Mouse (Mus musculus): ENCODE measurements around the gene Otulinl.

The Otulinl gene

DNA sequence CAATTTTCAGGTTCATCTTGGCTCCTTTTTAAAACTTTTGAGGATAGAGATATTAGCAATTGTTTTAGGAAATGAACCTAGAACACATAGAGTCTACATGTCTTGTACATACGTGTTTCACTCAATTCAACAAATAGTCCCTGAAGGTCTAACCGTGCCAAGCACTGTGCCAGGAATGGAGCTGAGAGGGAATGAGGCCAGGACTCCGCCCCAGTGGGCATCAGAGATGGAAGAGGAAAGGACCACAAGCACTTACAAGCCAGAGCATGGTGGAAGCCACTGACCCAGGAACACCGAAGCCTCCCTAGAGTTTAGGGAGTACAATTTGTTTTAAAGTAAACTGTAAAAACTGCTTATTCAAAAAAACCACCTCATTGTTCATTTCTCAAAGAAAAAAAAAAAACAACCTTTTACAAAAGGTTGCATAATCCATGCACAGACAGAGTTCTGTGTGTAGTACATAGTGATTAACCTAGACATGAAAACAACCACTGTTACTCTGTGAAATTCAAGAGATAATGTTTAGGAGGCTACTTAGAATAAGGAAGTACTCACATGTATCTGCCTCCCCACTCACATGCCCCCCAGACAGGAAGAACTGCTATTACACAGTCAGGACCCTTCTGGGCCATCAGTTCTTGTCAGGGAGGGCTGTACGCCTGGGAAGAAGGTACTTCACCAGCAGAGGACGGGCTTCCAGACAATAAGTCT, 60.7 kb downstream of the Otulinl start:
- intact Hi-C loops (cut with DNase I), result no loop called here

DNA sequence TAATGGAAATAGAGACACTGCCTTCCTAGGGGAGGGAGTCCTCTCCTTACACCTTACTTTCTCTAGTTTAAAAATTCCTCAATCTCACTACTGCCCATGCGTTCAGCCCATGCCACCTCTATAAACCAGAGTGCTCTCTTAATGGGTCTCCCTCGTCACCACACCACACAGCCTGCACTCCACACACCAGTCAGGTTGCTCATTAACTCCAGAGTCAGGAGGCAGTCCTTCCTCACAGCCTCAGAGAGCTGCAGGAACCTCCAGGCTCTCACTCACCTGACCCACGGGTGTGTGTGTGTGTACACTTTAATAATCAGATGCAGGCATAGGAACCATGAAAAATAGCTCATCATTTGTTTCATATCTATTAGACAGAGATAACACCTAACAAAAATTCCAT, 61.7 kb downstream of the Otulinl start:
- intact Hi-C loops (cut with DNase I), result no loop called here

GRCm38 (mm10) chr15:27618778-27619533, 62.4 kb downstream of the Otulinl start:
- intact Hi-C loops (cut with DNase I), result no loop called here

- intact Hi-C loops (cut with DNase I), result no loop called here
Observed at GRCm38 (mm10) chr15:27617227-27617626, 64.2 kb downstream of the Otulinl start.

DNA sequence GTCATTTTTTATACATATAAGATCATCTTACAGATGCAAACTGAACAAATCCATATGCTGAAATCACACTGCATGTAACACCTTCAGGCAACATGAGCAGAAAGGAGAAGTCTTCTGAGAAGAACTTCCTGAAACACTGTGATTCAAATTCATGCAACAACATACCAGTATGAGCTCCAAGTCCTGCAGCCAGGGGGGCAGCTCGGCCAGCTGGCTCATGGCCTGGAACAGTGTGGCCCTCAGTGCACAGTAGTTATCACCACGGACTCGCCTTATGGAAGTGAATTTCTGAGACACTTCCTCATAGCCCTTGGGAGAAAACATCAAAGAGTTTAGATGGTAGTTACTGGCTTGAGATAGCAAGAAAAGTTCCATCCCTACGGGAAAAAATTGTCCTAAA, 65.2 kb downstream of the Otulinl start:
- intact Hi-C loops (cut with DNase I), result no loop called here

DNA sequence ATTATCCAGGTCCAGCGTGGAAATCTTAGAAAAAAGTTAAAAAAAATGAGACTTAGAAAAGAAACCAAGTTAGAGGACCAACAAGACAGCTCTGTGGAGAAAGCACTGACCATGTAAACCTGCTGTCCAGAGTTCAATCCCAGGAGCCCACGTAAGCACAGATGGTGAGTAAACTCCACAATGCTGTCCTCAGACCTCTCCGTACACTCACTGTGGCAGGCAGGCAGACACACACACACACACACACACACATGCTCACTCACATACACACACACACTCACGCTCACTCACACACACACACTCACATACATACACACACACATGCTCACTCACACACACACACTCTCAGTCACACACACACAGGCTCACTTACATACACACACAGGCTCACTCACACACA, 68.1 kb downstream of the Otulinl start:
- intact Hi-C loops (cut with DNase I), result no loop called here

DNA sequence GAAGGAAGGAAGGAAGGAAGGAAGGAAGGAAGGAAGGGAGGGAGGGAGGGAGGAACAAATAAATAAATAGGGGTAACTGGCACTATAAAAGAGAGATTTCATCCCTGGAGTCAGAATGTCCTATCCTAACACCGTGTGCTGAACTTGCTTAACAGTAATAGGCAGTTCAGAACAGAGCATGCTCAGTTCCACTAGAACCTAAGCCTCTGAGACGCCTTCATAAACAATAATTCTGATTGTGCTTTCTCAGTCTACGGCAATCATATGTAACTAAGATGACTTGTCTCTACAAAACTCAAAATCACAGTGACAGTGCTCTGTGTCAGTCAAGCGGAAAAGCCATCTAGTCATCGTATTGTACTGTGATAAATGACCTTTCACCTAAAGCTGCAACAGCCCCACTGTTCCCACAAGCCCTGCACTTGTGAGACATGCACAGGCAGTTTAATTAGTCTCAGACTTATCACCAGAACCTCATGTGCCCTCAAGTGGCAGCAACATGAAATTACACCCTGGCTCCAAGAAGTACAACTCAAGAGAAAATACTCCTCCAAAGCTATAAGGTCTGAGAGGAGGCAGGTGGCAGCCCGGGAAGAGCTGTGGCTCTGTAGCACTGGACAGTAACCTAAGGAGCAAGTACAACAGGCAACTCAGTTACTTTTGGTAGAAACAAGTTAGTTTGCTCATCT, 68.7 kb downstream of the Otulinl start:
- intact Hi-C loops (cut with DNase I), result no loop called here

- intact Hi-C loops (cut with DNase I), result no loop called here
Observed at GRCm38 (mm10) chr15:27609554-27609953, 71.8 kb downstream of the Otulinl start.

DNA sequence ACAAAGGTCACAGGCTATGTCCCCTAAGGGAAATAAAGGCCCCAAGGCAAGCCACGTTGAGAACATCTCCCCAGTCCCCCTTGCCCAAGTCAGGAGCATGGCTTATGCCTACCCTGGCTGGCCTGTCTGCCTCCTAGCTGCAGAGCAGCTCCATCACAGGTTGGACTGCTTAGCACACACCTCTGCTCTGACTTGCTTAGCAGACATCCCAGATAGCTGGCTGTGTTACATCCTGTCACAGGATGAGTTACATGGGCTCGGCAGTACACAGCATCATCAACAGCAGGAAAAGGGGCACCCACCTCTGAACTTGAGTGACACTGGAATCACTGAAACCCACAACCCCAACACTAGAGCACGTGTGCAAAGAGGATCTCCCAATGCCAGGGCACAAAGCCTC, 76.1 kb downstream of the Otulinl start:
- intact Hi-C loops (cut with DNase I), result no loop called here
